Mouse (Mus musculus) ES-E14 (cell line): ENCODE measurements around the gene Psmg4.

Source experiments
- CHD2 ChIP-seq: IDR thresholded peaks from 2 replicates; pipeline ENCODE4 v1.6.1; 2014; ENCODE audit warnings: mild to moderate bottlenecking, low read depth, low read length, inconsistent platforms
- HCFC1 ChIP-seq: IDR thresholded peaks from 2 replicates; pipeline ENCODE4 v1.6.1; 2012; ENCODE audit warnings: low read length, inconsistent platforms, borderline replicate concordance; ENCODE audit not compliant: insufficient read depth

DNA sequence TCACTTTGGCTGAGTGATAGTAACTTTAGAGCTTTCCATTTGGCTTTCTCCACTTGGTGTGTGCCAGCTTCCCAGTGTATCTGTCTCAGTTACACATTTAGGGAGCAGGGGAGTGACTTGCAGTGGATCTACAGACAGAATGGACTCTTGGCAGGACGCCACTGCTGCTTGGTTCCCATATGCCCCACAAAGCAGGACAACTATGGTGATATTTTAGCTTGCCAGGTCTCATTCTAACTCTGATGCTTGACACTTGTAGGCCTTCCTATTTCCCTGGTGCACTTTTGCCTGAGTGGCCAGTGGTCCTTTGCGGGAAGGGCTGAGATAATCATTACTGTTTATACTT lies 6.0 kb upstream of the Psmg4 start:
- TF ChIP-seq CHD2, result no peak
- TF ChIP-seq HCFC1, result no peak
